Mouse (Mus musculus): ENCODE data around the gene Ccdc107.

DNA sequence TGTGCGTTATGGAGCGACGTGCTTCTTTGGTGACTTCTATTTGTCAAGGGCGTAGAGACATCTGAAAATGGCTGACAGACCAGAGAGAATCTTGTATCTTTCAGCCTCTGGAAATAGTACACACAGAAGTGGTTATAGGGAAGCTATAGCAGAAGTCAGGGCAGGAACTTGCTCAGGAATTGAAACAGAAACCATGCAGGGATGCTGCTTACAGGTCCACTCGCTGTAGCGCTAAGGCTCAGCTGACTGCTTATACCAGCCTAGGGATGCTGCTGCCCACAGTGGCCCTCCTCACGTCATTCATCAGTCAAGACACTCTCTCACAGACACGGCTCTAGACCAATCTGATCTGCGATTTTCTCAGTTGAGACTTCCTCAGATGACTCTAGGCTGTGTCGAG is 22.4 kb upstream of the Ccdc107 start:
- no peak for TF ChIP-seq NRF1 (IDR thresholded peaks at IDR 0.05; ENCODE audit: low read depth, low read length)
- TF ChIP-seq BHLHE40 (IDR thresholded peaks at IDR 0.05; ENCODE audit: low read depth, low read length): no peak
- TF ChIP-seq CTCF (conservative IDR thresholded peaks at IDR 0.05 in 1 of 2, IDR thresholded peaks at IDR 0.05 in 1 of 2; ENCODE audit: low read depth in 2 of 2, low read length in 2 of 2): no peak
- TF ChIP-seq ZC3H11A (IDR thresholded peaks at IDR 0.05; ENCODE audit: low read depth, low read length): no peak
- TF ChIP-seq ZNF384 (IDR thresholded peaks at IDR 0.05; ENCODE audit: low read depth, low read length): no peak
- no peak for TF ChIP-seq MAX (IDR thresholded peaks at IDR 0.05; ENCODE audit: low read length)
- TF ChIP-seq ZMIZ1 (IDR thresholded peaks at IDR 0.05; ENCODE audit: low read depth, low read length): no peak
- no peak for TF ChIP-seq POLR2A (IDR thresholded peaks at IDR 0.05; ENCODE audit: low read depth, low read length)
- TF ChIP-seq SIN3A (IDR thresholded peaks at IDR 0.05; ENCODE audit: low read length): no peak
- no peak for TF ChIP-seq EP300 (IDR thresholded peaks at IDR 0.05; ENCODE audit: low read length)
- no peak for TF ChIP-seq ETS1 (conservative IDR thresholded peaks at IDR 0.05; ENCODE audit: low read depth, low read length)
- no peak for TF ChIP-seq RAD21 (IDR thresholded peaks at IDR 0.05; ENCODE audit: low read depth, low read length)
- no peak for TF ChIP-seq NELFE (IDR thresholded peaks at IDR 0.05; ENCODE audit: low read depth, low read length)
